8 mouse cellular contexts compared by ENCODE assay signal in genomic region chr1:144003416-144003815, GRCm38 (mm10). TPM values are rescaled to one million over a fixed set of nuclear protein-coding genes. Genes with fewer than 3 reads are reported as not detected.
DNase-seq lines count a peak whose midpoint lies in the region; ATAC-seq and TF ChIP-seq lines count a peak whose summit lies in the region.

No protein-coding gene starts in this region.

- peaks cover 12% of the 10 kb centered on the region for H3K36me3 ChIP-seq in megakaryocyte, embryonic 14.5 days (replicated peaks; ENCODE audit: low read length)
- peaks cover 3% of the 10 kb centered on the region; the same call in 1 of the 2 replicates for H3K36me3 ChIP-seq in stomach, embryonic 14.5 days (ENCODE audit: control insufficient read depth, insufficient read depth, low read length)

- peak; percentile 42 for DNase-seq in layer of hippocampus, adult 11-12 months (ENCODE audit: low spot score)
- no peak for DNase-seq in layer of hippocampus, adult 9-10 months (ENCODE audit: low spot score)
- peak; percentile 21 for DNase-seq in forelimb bud, embryonic 11.5 days (ENCODE audit: low read depth, low spot score)
- DNase-seq in layer of hippocampus, postnatal 14 days (ENCODE audit: low spot score in 2 of 2): peak; percentile 38 to 42
- no peak for DNase-seq in ovary, postnatal 10 days (ENCODE audit: low spot score)

- H3K27me3 ChIP-seq in megakaryocyte, embryonic 14.5 days (replicated peaks): no peaks in the 10 kb centered on the region
- no peaks in the 10 kb centered on the region for H3K27me3 ChIP-seq in stomach, embryonic 14.5 days (ENCODE audit: control insufficient read depth, insufficient read depth, low read length)

- peak overlapping the region; percentile 73 for H3K4me2 ChIP-seq in stomach, embryonic 14.5 days (replicated peaks; ENCODE audit: low read depth, low read length)

- H3K4me1 ChIP-seq in bone marrow macrophage, adult 2 months (ENCODE audit: control insufficient read depth, insufficient read depth, low read length): peaks cover 25% of the 10 kb centered on the region
- peaks cover 36% of the 10 kb centered on the region for H3K4me1 ChIP-seq in megakaryocyte, embryonic 14.5 days
- no peaks in the 10 kb centered on the region for H3K4me1 ChIP-seq in stomach, embryonic 14.5 days (ENCODE audit: control insufficient read depth, insufficient read depth, low read length)

- peak overlapping the region; percentile 48 for H3K9ac ChIP-seq in stomach, embryonic 14.5 days (replicated peaks; ENCODE audit: low read depth, low read length)

- H3K9me3 ChIP-seq in megakaryocyte, embryonic 14.5 days: no peaks in the 10 kb centered on the region
- no peaks in the 10 kb centered on the region for H3K9me3 ChIP-seq in stomach, embryonic 14.5 days (ENCODE audit: control insufficient read depth, low read depth, low read length)

- H3K27ac ChIP-seq in bone marrow macrophage, adult 2 months (ENCODE audit: insufficient read depth, low read depth, low read length): peak overlapping the region; percentile 87
- 0 out of 2 replicates have a peak overlapping the region, but pooled peaks have one; percentile 63 for H3K27ac ChIP-seq in stomach, embryonic 14.5 days (ENCODE audit: low read length)

- TF ChIP-seq POLR2A in bone marrow macrophage, adult 2 months (IDR thresholded peaks at IDR 0.05; ENCODE audit: borderline replicate concordance, low read depth, low read length): no peak

- WGBS in stomach, embryonic 14.5 days: 2% methylated on average over 10 of the region's 10 CpGs

- ATAC-seq in stomach, embryonic 14.5 days (ENCODE audit: insufficient number of reproducible peaks, insufficient read depth, low FRiP score, low read depth): peak; percentile 3; the same call in 1 of the 2 replicates

- no peak for TF ChIP-seq CTCF in bone marrow macrophage, adult 2 months (IDR thresholded peaks at IDR 0.05; ENCODE audit: low read depth, low read length)

- H3K4me3 ChIP-seq in bone marrow macrophage, adult 2 months (ENCODE audit: insufficient read depth, low read length): peak overlapping the region; percentile 96
- H3K4me3 ChIP-seq in megakaryocyte, embryonic 14.5 days (replicated peaks): peak overlapping the region; percentile 98
- peak overlapping the region; percentile 63 for H3K4me3 ChIP-seq in stomach, embryonic 14.5 days (ENCODE audit: low read depth, low read length)

RNA-seq across cellular contexts. Expression of gene Rgs2, which starts 0.5 kb away (rescaled TPM):
- polyA plus RNA-seq in bone marrow macrophage, adult 2 months (2012; ENCODE audit: insufficient read depth, insufficient read length, missing spikeins): 180 and 194 TPM in 2 replicates
- total RNA-seq in layer of hippocampus, postnatal 14 days (2021): 10 to 100 TPM; 34.8 to 42.8 TPM
- 36.1 TPM in 1 of 2 replicates, not detected in the other for polyA plus RNA-seq in megakaryocyte, embryonic 14.5 days (2012; ENCODE audit: insufficient read depth, low replicate concordance)
- 66.5 and 67.3 TPM in 2 replicates for polyA plus RNA-seq in stomach, embryonic 14.5 days (2014; fragmentation: Nextera tagmentation; extraction: Ambion mirVana)

Comparison
In these comparisons a context has a peak if more than half of its experiments do, and no peak if none do; other contexts are left out.
1. DNase-seq: peak in layer of hippocampus, adult 11-12 months (single experiment), forelimb bud, embryonic 11.5 days (single experiment) and layer of hippocampus, postnatal 14 days (2 of 2); none in layer of hippocampus, adult 9-10 months (single experiment) and ovary, postnatal 10 days (single experiment).
2. Peak in every context shown above with its lines, with median percentiles within 50 percentile points of each other: H3K4me3 ChIP-seq.